Mouse (Mus musculus) neural tube, embryonic 11.5 days (tissue): Measurements from ENCODE around the gene AW011738. TPM values are rescaled to one million over a fixed set of nuclear protein-coding genes. Genes with fewer than 3 reads are reported as not detected.

Source experiments
- ATAC-seq: fragments of 200-750 bp; cut with Nextera tagmentation; 2 replicates; pipeline ENCODE4 v1.8.0; 2017; ENCODE audit warnings: moderate number of reproducible peaks, mild to moderate bottlenecking, moderate TSS enrichment, moderate library complexity; ENCODE audit not compliant: insufficient read depth, low FRiP score, low TSS enrichment
- DNase-seq: peaks from one replicate; pipeline ENCODE4 v3.0.0-alpha.2; 2015; ENCODE audit warnings: low spot score
- H3K27ac ChIP-seq: fragments of 300-500 bp; sonication (generic); 2 replicates; pipeline ENCODE4 v1.5.1; 2014; ENCODE audit warnings: low read depth, mild to moderate bottlenecking, low read length
- H3K27me3 ChIP-seq: fragments of 300-500 bp; sonication (generic); 2 replicates; pipeline ENCODE4 v1.6.1; 2014; ENCODE audit warnings: mild to moderate bottlenecking, low read length, mixed read lengths; ENCODE audit not compliant: control insufficient read depth, insufficient read depth
- H3K36me3 ChIP-seq: fragments of 300-500 bp; sonication (generic); 2 replicates; pipeline ENCODE4 v1.6.1; 2014; ENCODE audit warnings: mild to moderate bottlenecking, low read length, moderate library complexity, mixed read lengths; ENCODE audit not compliant: control insufficient read depth, insufficient read depth
- H3K4me1 ChIP-seq: fragments of 300-500 bp; sonication (generic); 2 replicates; pipeline ENCODE4 v1.6.1; 2014; ENCODE audit warnings: low read length, mixed read lengths; ENCODE audit not compliant: control insufficient read depth, insufficient read depth
- H3K4me2 ChIP-seq: fragments of 300-500 bp; sonication (generic); 2 replicates; pipeline ENCODE4 v1.6.1; 2014; ENCODE audit warnings: low read depth, mild to moderate bottlenecking, moderate library complexity
- H3K4me3 ChIP-seq: fragments of 300-500 bp; sonication (generic); 2 replicates; pipeline ENCODE4 v1.5.1; 2014; ENCODE audit warnings: low read depth, low read length
- H3K9ac ChIP-seq: fragments of 300-500 bp; sonication (generic); 2 replicates; pipeline ENCODE4 v1.6.1; 2014; ENCODE audit warnings: mild to moderate bottlenecking, low read length
- H3K9me3 ChIP-seq: fragments of 300-500 bp; sonication (generic); 2 replicates; pipeline ENCODE4 v1.6.1; 2016; ENCODE audit warnings: low read length; ENCODE audit not compliant: control insufficient read depth
- WGBS: fragments of 180-500 bp; shearing (Covaris S2); extraction: QIAGEN DNeasy Blood & Tissue Kit; methylation state at CpG from one replicate; pipeline ENCODE4 v1.1.7; 2014; 5-methylcytosine and 5-hydroxymethylcytosine counted together
- microRNA-seq: library from miRNA; unstranded; fragments of <30 nt; microRNA quantifications from one replicate; pipeline ENCODE4, GENCODE M21; 2016
- polyA plus RNA-seq: library from polyadenylated mRNA; unstranded; fragments of >200 nt; fragmentation: Nextera tagmentation; extraction: Ambion mirVana; gene quantifications from 2 replicates; pipeline ENCODE4 v1.2.1, GENCODE M21; 2014

Gene AW011738
- polyA plus RNA-seq, 1 experiment from 2014 or later = 1.8 TPM

DNA sequence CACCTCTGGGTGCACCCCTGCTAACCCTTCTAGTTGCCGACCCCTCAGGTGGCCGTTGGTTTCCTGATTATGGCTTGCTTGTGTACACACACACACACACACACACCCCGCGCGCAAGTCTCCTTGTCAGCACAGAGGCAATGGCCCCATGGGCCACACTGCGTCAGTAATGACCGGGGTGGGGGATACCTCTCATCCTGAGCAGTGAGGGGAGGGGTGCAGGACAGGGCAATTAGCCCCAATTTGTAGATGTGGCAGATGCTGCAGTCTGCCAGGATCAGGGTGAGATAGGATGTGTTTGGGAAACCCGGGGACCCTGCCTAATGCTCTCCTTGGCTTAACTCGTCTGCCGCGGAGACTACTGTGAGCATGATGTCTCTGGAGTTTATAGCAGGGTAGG is 46.5 kb downstream of the AW011738 start:
- no peaks in the 10 kb centered on the region for H3K4me1 ChIP-seq
- peak; percentile 21; the same call in 1 of the 2 replicates for ATAC-seq
- no peak overlapping the region for H3K9ac ChIP-seq
- H3K4me3 ChIP-seq = no peak overlapping the region
- DNase-seq = no peak
- 67% methylated on average over 11 of the region's 11 CpGs for WGBS
- H3K9me3 ChIP-seq = no peaks in the 10 kb centered on the region
- H3K27ac ChIP-seq = no peak overlapping the region
- H3K27me3 ChIP-seq = peaks cover 13% of the 10 kb centered on the region
- no peak overlapping the region for H3K4me2 ChIP-seq
- peaks cover 18% of the 10 kb centered on the region for H3K36me3 ChIP-seq

- WGBS = 80% methylated on average over 8 of the region's 8 CpGs
- ATAC-seq (no peak), DNase-seq (no peak)
- H3K36me3 ChIP-seq = peaks cover 11% of the 10 kb centered on the region
- no peaks in the 10 kb centered on the region for H3K9me3 ChIP-seq
- no peak overlapping the region for H3K4me2 ChIP-seq
- H3K27ac ChIP-seq = no peak overlapping the region
- no peaks in the 10 kb centered on the region for H3K4me1 ChIP-seq
- no peak overlapping the region for H3K9ac ChIP-seq
- H3K27me3 ChIP-seq = peaks cover 26% of the 10 kb centered on the region
- no peak overlapping the region for H3K4me3 ChIP-seq
Observed at GRCm38 (mm10) chr4:156251081-156251480, 48.0 kb downstream of the AW011738 start.

GRCm38 (mm10) chr4:156252140-156252539 is 49.0 kb downstream of the AW011738 start:
- peaks cover 26% of the 10 kb centered on the region for H3K27me3 ChIP-seq
- H3K27ac ChIP-seq = peak overlapping the region; percentile 40
- no peaks in the 10 kb centered on the region for H3K9me3 ChIP-seq
- ATAC-seq = no peak
- no peak for DNase-seq
- no peaks in the 10 kb centered on the region for H3K4me1 ChIP-seq
- no peak overlapping the region; the same call in 1 of the 2 replicates for H3K4me2 ChIP-seq
- no peak overlapping the region for H3K9ac ChIP-seq
- H3K36me3 ChIP-seq = peaks cover 9% of the 10 kb centered on the region
- H3K4me3 ChIP-seq = no peak overlapping the region
- 35% methylated on average over 7 of the region's 7 CpGs for WGBS

DNA sequence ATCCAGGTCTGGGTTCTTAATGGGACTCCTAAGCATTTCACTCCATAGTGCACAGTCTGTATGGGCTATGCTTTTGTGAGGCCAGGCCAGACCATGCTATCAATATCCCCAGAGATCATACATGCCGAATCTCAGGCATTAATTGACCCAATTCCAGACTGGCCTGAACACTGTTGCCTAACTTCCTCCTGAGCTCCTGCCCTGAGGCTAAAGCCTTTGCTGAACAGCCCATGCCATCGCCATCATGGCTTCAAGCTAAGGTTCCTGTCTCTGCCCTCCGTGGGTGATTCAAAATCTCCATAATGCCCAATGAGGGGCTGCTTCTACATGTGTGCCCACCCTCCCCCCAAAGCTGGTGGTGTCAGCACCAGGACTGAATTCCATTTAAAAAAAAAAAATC is 49.5 kb downstream of the AW011738 start:
- 23% methylated on average over 3 of the region's 3 CpGs for WGBS
- Histone ChIP-seq H3K4me3 (no peak overlapping the region), H3K4me1 (no peaks in the 10 kb centered on the region), H3K4me2 (no peak overlapping the region; the same call in 1 of the 2 replicates), H3K9me3 (no peaks in the 10 kb centered on the region), H3K9ac (no peak overlapping the region), H3K27ac (peak overlapping the region; percentile 40), H3K27me3 (peaks cover 26% of the 10 kb centered on the region), H3K36me3 (peaks cover 9% of the 10 kb centered on the region)
- no peak for ATAC-seq
- DNase-seq = no peak

- Histone ChIP-seq H3K36me3 (peaks cover 9% of the 10 kb centered on the region), H3K4me3 (no peak overlapping the region), H3K27ac (peak overlapping the region; percentile 40), H3K4me1 (no peaks in the 10 kb centered on the region), H3K27me3 (peaks cover 26% of the 10 kb centered on the region), H3K9me3 (no peaks in the 10 kb centered on the region), H3K4me2 (no peak overlapping the region), H3K9ac (no peak overlapping the region)
- 45% methylated on average over 7 of the region's 7 CpGs for WGBS
- ATAC-seq (no peak), DNase-seq (no peak)
Observed at GRCm38 (mm10) chr4:156253043-156253442, 49.9 kb downstream of the AW011738 start.

GRCm38 (mm10) chr4:156254361-156255077 is 51.4 kb downstream of the AW011738 start:
- ATAC-seq (peak; percentile 69; the same call in 1 of the 2 replicates), DNase-seq (peak; percentile 49)
- no peak overlapping the region; the same call in 1 of the 2 replicates for H3K9ac ChIP-seq
- H3K4me1 ChIP-seq = no peaks in the 10 kb centered on the region
- 0 out of 2 replicates have a peak overlapping the region, but pooled peaks have one; percentile 4 for H3K27ac ChIP-seq
- H3K4me3 ChIP-seq = peak overlapping the region; percentile 21
- H3K9me3 ChIP-seq = no peaks in the 10 kb centered on the region
- H3K36me3 ChIP-seq = no peaks in the 10 kb centered on the region
- WGBS = 3% methylated on average over 29 of the region's 30 CpGs
- peaks cover 26% of the 10 kb centered on the region for H3K27me3 ChIP-seq
- peak overlapping the region; percentile 31 for H3K4me2 ChIP-seq

Small RNA genes lying within 50 kb of the gene (microRNA-seq; reads per million reads assigned to microRNA genes)
- gene Mir7658 = 2.9 reads per million, percentile 4 among the genes with 10 or more reads in this experiment

Other genes starting within 250 kb of the AW011738 start
- gene C1qtnf12, start 241.0 kb upstream of the AW011738 start, polyA plus RNA-seq = 19.6 and 22.0 TPM in 2 replicates
- 18.9 and 19.9 TPM in 2 replicates for gene B3galt6, start 210.7 kb upstream of the AW011738 start, polyA plus RNA-seq
- 136 and 139 TPM in 2 replicates for gene Sdf4, start 210.4 kb upstream of the AW011738 start, polyA plus RNA-seq
- 0.45 TPM in 2 replicates for gene Tnfrsf4, start 189.5 kb upstream of the AW011738 start, polyA plus RNA-seq
- gene Tnfrsf18, start 177.1 kb upstream of the AW011738 start, polyA plus RNA-seq = 0.62 and 0.82 TPM in 2 replicates
- not detected in 2 replicates for gene Ttll10, start 143.9 kb upstream of the AW011738 start, polyA plus RNA-seq
- gene 9430015G10Rik, start 93.3 kb upstream of the AW011738 start, polyA plus RNA-seq = 50.6 and 51.9 TPM in 2 replicates
- gene Rnf223, start 72.8 kb upstream of the AW011738 start, polyA plus RNA-seq = 0.73 and 1.0 TPM in 2 replicates
- gene Agrn, start 5.8 kb upstream of the AW011738 start, polyA plus RNA-seq = 85.9 and 91.9 TPM in 2 replicates
- gene Isg15, start 2.5 kb upstream of the AW011738 start, polyA plus RNA-seq = not detected in 2 replicates
- gene Perm1, start 12.6 kb downstream of the AW011738 start, polyA plus RNA-seq = 0.57 and 0.85 TPM in 2 replicates
- 20.4 and 21.6 TPM in 2 replicates for gene Plekhn1, start 31.6 kb downstream of the AW011738 start, polyA plus RNA-seq
- 75.3 and 77.4 TPM in 2 replicates for gene Noc2l, start 32.7 kb downstream of the AW011738 start, polyA plus RNA-seq
- gene Samd11, start 52.4 kb downstream of the AW011738 start, polyA plus RNA-seq = 1.4 and 2.6 TPM in 2 replicates
- gene Vmn2r-ps159, start 127.8 kb downstream of the AW011738 start, polyA plus RNA-seq = not detected in 2 replicates